Mouse (Mus musculus): ENCODE measurements at regions not wholly inside any gene's neighbourhood (a gene's known extent, or its start where the extent isn't known, plus 50 kb on each side); places are given as distances from the start of the nearest gene placed in this dataset. TPM values are rescaled to one million over a fixed set of nuclear protein-coding genes. Genes with fewer than 3 reads are reported as not detected.
"Not testable (repeated sequence)": the region's sequence is repeated elsewhere in the genome, so short reads cannot be mapped to it uniquely, and the experiment has no call there.

DNA sequence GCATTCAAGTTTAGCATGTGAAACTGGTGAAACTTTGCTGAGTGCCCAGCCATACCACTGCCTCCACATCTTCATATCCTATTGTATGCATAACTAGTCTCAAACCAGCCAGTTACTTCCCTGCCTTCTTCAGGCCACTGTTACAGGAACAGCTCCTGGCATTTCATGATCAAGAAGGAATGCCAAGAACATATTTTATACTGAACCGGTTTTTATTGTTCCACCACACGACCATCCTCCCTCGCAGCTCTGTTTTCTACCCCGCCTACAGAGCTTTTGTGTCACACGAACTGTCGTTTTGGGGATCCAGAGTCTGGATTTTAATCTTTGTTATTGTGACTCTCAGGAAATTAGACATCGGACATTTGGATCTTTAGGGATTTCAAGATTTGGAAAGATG lies 174.6 kb upstream of the Pcsk5 start:
- no peak overlapping the region for H3K4me2 ChIP-seq (replicated peaks)
- H3K9me3 ChIP-seq: no peaks in the 10 kb centered on the region
- H3K27me3 ChIP-seq: no peaks in the 10 kb centered on the region
- WGBS: 84% methylated on average over 7 of the region's 7 CpGs
- no peak overlapping the region for H3K4me3 ChIP-seq (replicated peaks)
- H3K4me1 ChIP-seq (replicated peaks): no peaks in the 10 kb centered on the region
- ATAC-seq: no peak
- no peaks in the 10 kb centered on the region for H3K36me3 ChIP-seq
- no peak overlapping the region for H3K27ac ChIP-seq
- no peak overlapping the region for H3K9ac ChIP-seq (replicated peaks)

DNA sequence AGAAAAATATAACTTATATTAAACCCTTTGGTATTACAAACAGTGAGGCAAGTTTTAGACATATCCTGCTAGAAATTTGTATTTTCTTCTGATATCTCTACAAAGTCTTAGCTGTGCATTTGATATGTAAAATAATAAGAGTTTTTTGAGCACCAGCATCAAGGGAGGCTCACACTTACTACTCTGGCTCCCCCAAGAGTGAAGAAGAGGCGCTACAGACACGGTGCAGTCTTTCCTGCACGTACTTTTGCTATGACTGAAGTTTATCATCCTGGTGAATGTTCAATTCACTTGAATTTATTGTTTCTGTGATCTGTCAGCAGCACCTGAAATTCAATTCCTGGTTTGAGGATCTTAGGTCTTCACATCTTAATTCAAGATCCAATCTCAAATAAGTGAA lies 160.1 kb upstream of the Pcsk5 start:
- H3K27me3 ChIP-seq: no peaks in the 10 kb centered on the region
- no peaks in the 10 kb centered on the region for H3K9me3 ChIP-seq
- ATAC-seq: no peak
- H3K4me2 ChIP-seq (replicated peaks): no peak overlapping the region
- no peaks in the 10 kb centered on the region for H3K36me3 ChIP-seq
- H3K9ac ChIP-seq (replicated peaks): no peak overlapping the region
- H3K4me3 ChIP-seq (replicated peaks): no peak overlapping the region
- WGBS: 90% methylated on average over 3 of the region's 3 CpGs
- no peak overlapping the region for H3K27ac ChIP-seq
- no peaks in the 10 kb centered on the region for H3K4me1 ChIP-seq (replicated peaks)

DNA sequence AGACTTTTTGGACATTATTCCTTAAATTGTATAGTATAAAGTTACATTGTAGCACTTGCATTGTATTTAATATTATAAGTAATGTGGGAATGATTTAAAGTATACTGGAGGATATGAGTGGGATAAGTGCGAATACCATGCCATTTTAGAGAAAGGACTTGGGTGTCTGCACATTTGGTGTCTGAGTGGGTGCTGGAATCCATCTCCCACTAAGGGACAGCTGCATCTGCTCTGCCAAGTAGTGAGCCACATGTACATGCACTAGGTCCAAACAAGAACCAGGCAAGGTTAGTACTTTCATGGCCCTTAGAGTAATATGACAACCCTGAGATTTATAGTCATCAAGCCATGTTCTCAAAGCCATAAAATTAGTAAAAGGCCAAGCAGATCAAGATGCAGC lies 146.0 kb upstream of the Pcsk5 start:
- WGBS: 97% methylated on average over 1 of the region's 1 CpGs
- no peaks in the 10 kb centered on the region for H3K9me3 ChIP-seq
- H3K4me3 ChIP-seq (replicated peaks): no peak overlapping the region
- no peaks in the 10 kb centered on the region for H3K27me3 ChIP-seq
- no peaks in the 10 kb centered on the region for H3K36me3 ChIP-seq
- no peaks in the 10 kb centered on the region for H3K4me1 ChIP-seq (replicated peaks)
- no peak overlapping the region for H3K9ac ChIP-seq (replicated peaks)
- no peak for ATAC-seq
- no peak overlapping the region for H3K4me2 ChIP-seq (replicated peaks)
- no peak overlapping the region for H3K27ac ChIP-seq

DNA sequence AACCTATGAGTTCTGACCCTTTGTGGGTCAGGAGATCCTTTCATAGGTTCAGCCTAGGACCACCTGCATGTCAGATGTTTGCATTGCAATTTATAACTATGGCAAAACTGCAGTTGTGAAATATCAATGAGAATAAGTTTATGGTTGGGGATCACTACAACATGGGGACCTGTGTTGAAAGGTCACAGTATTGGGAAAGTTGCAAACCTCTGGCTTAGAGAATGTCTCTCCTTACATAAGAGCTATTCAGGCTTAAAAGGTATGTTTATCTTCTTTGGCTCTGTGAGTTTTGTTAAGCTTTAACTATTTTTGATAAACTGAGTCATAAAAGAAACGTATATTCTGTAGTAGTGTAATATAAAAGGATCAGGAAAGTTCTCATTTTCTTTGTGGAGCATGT lies 128.1 kb upstream of the Pcsk5 start:
- Histone ChIP-seq H3K9ac (replicated peaks) (no peak overlapping the region), H3K4me1 (replicated peaks) (no peaks in the 10 kb centered on the region), H3K36me3 (no peaks in the 10 kb centered on the region), H3K4me2 (replicated peaks) (no peak overlapping the region), H3K4me3 (replicated peaks) (no peak overlapping the region), H3K9me3 (no peaks in the 10 kb centered on the region), H3K27me3 (no peaks in the 10 kb centered on the region), H3K27ac (no peak overlapping the region)
- ATAC-seq: no peak
- WGBS: 81% methylated on average over 1 of the region's 1 CpGs

DNA sequence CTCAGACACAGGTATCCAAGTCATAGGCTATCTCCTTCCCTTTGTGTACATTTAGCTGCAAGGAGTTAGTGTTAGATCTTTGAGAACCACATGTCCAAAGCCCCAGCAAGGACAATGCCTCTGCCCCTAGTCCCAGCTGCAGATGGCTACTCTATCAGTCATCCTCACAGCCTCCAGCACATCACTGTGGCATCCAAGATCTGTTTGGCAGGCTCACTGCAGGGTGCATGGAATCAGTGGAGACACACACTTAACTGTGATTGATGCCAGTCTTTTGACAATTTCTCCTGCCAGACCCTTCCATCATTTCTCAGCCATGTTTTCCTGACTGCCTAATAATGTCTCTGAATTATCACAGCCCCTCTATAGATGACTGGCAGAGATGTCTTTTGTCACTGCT lies 121.0 kb upstream of the Pcsk5 start:
- Histone ChIP-seq H3K27ac (no peak overlapping the region), H3K9me3 (no peaks in the 10 kb centered on the region), H3K4me3 (replicated peaks) (no peak overlapping the region), H3K4me2 (replicated peaks) (no peak overlapping the region), H3K9ac (replicated peaks) (no peak overlapping the region), H3K36me3 (no peaks in the 10 kb centered on the region), H3K4me1 (replicated peaks) (no peaks in the 10 kb centered on the region), H3K27me3 (no peaks in the 10 kb centered on the region)
- ATAC-seq: no peak

DNA sequence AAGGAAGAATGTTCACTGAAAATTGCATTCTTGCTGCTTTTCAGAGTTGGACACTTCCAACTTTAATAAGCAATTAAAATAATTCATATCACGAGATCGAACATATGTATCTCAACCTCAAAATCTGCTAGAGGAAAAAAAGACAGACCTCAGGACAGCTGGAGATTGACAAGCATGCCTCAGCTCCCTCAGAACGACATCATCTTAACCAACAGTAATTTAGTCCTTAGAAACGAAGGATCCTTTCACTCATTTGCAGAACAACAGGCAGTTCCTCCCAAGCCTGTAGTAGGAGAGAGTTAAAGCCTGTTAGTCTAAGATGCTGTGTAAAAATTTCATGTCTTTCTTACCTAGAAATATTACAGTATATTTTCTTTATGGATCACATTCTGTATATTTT lies 95.2 kb upstream of the Pcsk5 start:
- H3K9ac ChIP-seq (replicated peaks): no peak overlapping the region
- WGBS: 79% methylated on average over 4 of the region's 4 CpGs

DNA sequence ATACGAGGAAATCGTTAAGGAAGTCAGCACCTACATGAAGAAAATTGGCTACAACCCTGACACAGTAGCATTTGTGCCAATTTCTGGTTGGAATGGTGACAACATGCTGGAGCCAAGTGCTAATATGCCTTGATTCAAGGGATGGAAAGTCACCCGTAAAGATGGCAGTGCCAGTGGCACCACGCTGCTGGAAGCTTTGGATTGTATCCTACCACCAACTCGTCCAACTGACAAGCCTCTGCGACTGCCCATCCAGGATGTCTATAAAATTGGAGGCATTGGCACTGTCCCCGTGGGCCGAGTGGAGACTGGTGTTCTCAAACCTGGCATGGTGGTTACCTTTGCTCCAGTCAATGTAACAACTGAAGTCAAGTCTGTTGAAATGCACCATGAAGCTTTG lies 89.7 kb upstream of the Pcsk5 start:
- not testable (repeated sequence) for ATAC-seq
- WGBS: 92% methylated on average over 8 of the region's 8 CpGs

More for the DNA sequence above, 95.2 kb upstream of the Pcsk5 start:
- no peaks in the 10 kb centered on the region for H3K36me3 ChIP-seq
- no peaks in the 10 kb centered on the region for H3K27me3 ChIP-seq
- H3K4me1 ChIP-seq (replicated peaks): no peaks in the 10 kb centered on the region
- H3K4me3 ChIP-seq (replicated peaks): no peak overlapping the region
- no peak overlapping the region for H3K4me2 ChIP-seq (replicated peaks)
- no peak overlapping the region for H3K27ac ChIP-seq
- ATAC-seq: no peak
- no peaks in the 10 kb centered on the region for H3K9me3 ChIP-seq

DNA sequence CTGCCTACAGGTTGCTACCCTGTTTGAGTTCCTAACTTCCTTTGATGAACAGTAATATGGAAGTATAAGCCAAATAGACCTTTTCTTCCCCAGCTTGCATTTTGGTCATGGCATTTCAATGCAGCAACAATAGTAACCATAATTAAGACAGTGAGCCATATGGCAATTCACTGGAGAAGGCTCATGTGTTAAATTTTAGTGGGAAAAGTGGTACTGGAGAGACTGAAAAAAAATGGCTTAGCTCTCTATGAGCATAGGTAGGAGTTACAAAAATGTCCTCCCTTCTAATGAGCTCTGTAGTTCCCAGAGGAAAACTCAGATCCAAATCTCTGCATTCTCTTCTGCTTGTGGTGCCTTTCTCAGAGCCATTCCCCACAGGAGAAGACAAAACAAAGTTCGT lies 70.1 kb upstream of the Pcsk5 start:
- no peak overlapping the region for H3K9ac ChIP-seq (replicated peaks)
- H3K27ac ChIP-seq: no peak overlapping the region
- H3K27me3 ChIP-seq: no peaks in the 10 kb centered on the region
- ATAC-seq: no peak
- H3K4me3 ChIP-seq (replicated peaks): no peak overlapping the region
- H3K4me2 ChIP-seq (replicated peaks): no peak overlapping the region
- H3K36me3 ChIP-seq: no peaks in the 10 kb centered on the region
- WGBS: 88% methylated on average over 1 of the region's 1 CpGs
- no peaks in the 10 kb centered on the region for H3K4me1 ChIP-seq (replicated peaks)
- no peaks in the 10 kb centered on the region for H3K9me3 ChIP-seq

More for the DNA sequence above, 89.7 kb upstream of the Pcsk5 start:
- not testable (repeated sequence) for H3K27me3 ChIP-seq; H3K4me3 ChIP-seq (replicated peaks); H3K9ac ChIP-seq (replicated peaks); H3K9me3 ChIP-seq; H3K4me2 ChIP-seq (replicated peaks); H3K27ac ChIP-seq; H3K4me1 ChIP-seq (replicated peaks); H3K36me3 ChIP-seq

DNA sequence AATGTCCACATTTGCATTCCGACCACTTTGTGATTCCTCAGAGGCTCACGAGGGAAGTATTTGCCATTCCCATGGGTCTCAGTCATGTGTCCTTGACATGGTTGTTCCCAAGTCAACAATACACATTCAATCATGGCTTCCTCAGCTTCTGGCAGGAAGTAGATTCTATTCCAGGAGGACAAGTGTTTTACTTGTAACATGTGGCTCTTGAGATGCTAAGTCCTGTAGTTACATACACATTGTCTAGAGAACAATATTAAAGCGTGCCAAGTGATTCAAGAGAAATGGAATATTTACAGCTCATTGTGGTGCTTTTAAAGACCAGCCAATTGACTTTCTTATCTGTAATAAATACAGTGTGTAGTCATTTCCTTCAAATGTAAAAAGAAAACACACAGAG lies 66.7 kb upstream of the Pcsk5 start:
- Histone ChIP-seq H3K36me3 (no peaks in the 10 kb centered on the region), H3K4me2 (replicated peaks) (no peak overlapping the region), H3K9ac (replicated peaks) (no peak overlapping the region), H3K4me1 (replicated peaks) (no peaks in the 10 kb centered on the region), H3K9me3 (no peaks in the 10 kb centered on the region), H3K4me3 (replicated peaks) (no peak overlapping the region), H3K27ac (no peak overlapping the region), H3K27me3 (no peaks in the 10 kb centered on the region)
- ATAC-seq: no peak
- WGBS: 88% methylated on average over 3 of the region's 3 CpGs

DNA sequence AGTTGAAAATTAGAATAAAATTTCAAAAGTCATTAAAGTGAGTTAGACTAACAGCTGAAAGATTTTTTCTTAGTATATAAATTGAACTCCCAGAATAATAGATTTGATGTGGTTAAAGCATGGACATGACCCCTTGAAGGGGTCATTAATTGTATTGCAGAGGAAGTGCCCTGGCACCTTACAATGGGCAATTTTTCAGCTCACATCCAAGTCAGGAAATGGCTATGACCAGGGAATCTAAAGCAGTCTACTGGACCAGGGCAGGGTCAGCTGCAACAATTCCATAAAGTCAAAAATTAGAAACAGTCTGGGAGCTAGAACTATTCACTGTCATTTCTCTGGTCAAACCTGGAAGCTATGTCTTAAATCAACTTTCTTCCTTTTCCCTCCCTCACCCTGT lies 55.2 kb upstream of the Pcsk5 start:
- no peak overlapping the region for H3K27ac ChIP-seq
- H3K27me3 ChIP-seq: no peaks in the 10 kb centered on the region
- H3K9ac ChIP-seq (replicated peaks): no peak overlapping the region
- no peak for ATAC-seq
- no peaks in the 10 kb centered on the region for H3K9me3 ChIP-seq
- no peak overlapping the region for H3K4me3 ChIP-seq (replicated peaks)
- H3K36me3 ChIP-seq: no peaks in the 10 kb centered on the region
- 0 out of 2 replicates have a peak, but pooled peaks cover 3% of the 10 kb centered on the region for H3K4me1 ChIP-seq (replicated peaks)
- H3K4me2 ChIP-seq (replicated peaks): no peak overlapping the region

Small RNA genes lying in the stretch of these regions (microRNA-seq; reads per million reads assigned to microRNA genes)
- not detected for gene Gm23061
